Mouse (Mus musculus) induced T-regulatory cell, adult 2 months (primary cell): ENCODE data around the gene Olfr314.
A peak's percentile ranks its signal among the peaks of the same experiment; 100 is the strongest.
"Not testable (repeated sequence)": the region's sequence is repeated elsewhere in the genome, so short reads cannot be mapped to it uniquely, and the experiment has no call there.

Experiments
- DNase-seq: peaks from one replicate; pipeline ENCODE4 v3.0.0-alpha.2; 2012; ENCODE audit warnings: low read depth

Olfr314 gene

GRCm38 (mm10) chr11:58782480-58783089, at the start of gene Olfr314:
TSS of gene Olfr314 (plus strand) at chr11:58782952.
- no peak for DNase-seq

- no peak for DNase-seq
Observed at GRCm38 (mm10) chr11:58733372-58733771, 49.4 kb upstream of the Olfr314 start.

- no peak for DNase-seq
Observed at GRCm38 (mm10) chr11:58738792-58739262, 43.9 kb upstream of the Olfr314 start, which contains the start of gene Olfr317. TSS of gene Olfr317 (minus strand) at chr11:58739212.

- DNase-seq, result not testable (repeated sequence)
Observed at GRCm38 (mm10) chr11:58751096-58751495, 31.7 kb upstream of the Olfr314 start.

GRCm38 (mm10) chr11:58752434-58752833, 30.3 kb upstream of the Olfr314 start, which contains the start of gene Olfr316:
TSS of gene Olfr316 (plus strand) at chr11:58752734.
- DNase-seq, result no peak

GRCm38 (mm10) chr11:58772888-58773287, 9.9 kb upstream of the Olfr314 start, which contains the start of gene Olfr315:
TSS of gene Olfr315 (plus strand) at chr11:58773188.
- no peak for DNase-seq

- no peak for DNase-seq
Observed at GRCm38 (mm10) chr11:58784182-58784581, 1.4 kb downstream of the Olfr314 start.

GRCm38 (mm10) chr11:58787651-58788050, 4.9 kb downstream of the Olfr314 start:
- no peak for DNase-seq

- DNase-seq, result no peak
Observed at GRCm38 (mm10) chr11:58788346-58788745, 5.6 kb downstream of the Olfr314 start.

- DNase-seq, result no peak
Observed at GRCm38 (mm10) chr11:58789532-58789931, 6.8 kb downstream of the Olfr314 start.

GRCm38 (mm10) chr11:58790053-58790452, 7.3 kb downstream of the Olfr314 start:
- DNase-seq, result no peak

- DNase-seq, result no peak
Observed at GRCm38 (mm10) chr11:58790646-58791045, 7.9 kb downstream of the Olfr314 start.

GRCm38 (mm10) chr11:58795856-58796255, 13.1 kb downstream of the Olfr314 start:
- DNase-seq, result peak; percentile 11

- no peak for DNase-seq
Observed at GRCm38 (mm10) chr11:58796850-58797249, 14.1 kb downstream of the Olfr314 start.

- DNase-seq, result no peak
Observed at GRCm38 (mm10) chr11:58799747-58800146, 17.0 kb downstream of the Olfr314 start.

GRCm38 (mm10) chr11:58801558-58802228, 18.9 kb downstream of the Olfr314 start, which contains the start of gene Fam183b:
TSS of gene Fam183b (minus strand) at chr11:58801960.
- peak; percentile 20 for DNase-seq

GRCm38 (mm10) chr11:58803871-58804270, 21.1 kb downstream of the Olfr314 start:
- DNase-seq, result no peak

GRCm38 (mm10) chr11:58804393-58804792, 21.6 kb downstream of the Olfr314 start:
- no peak for DNase-seq

GRCm38 (mm10) chr11:58812001-58812400, 29.2 kb downstream of the Olfr314 start:
- peak; percentile 31 for DNase-seq

GRCm38 (mm10) chr11:58814700-58815099, 31.9 kb downstream of the Olfr314 start, which contains the start of gene Olfr313:
TSS of gene Olfr313 (plus strand) at chr11:58815000.
- not testable (repeated sequence) for DNase-seq

GRCm38 (mm10) chr11:58815676-58816075, 32.9 kb downstream of the Olfr314 start:
- DNase-seq, result no peak

GRCm38 (mm10) chr11:58828937-58829336, 46.2 kb downstream of the Olfr314 start, which contains the start of gene Olfr312:
TSS of gene Olfr312 (plus strand) at chr11:58829237.
- DNase-seq, result not testable (repeated sequence)

GRCm38 (mm10) chr11:58829764-58830163, 47.0 kb downstream of the Olfr314 start:
- DNase-seq, result no peak
